ENCODE assay signal across 12 mouse cellular contexts in genomic region chr8:80916463-80917235, GRCm38 (mm10). TPM values are rescaled to one million over a fixed set of nuclear protein-coding genes. Genes with fewer than 3 reads are reported as not detected.
DNase-seq lines count a peak whose midpoint lies in the region; ATAC-seq and TF ChIP-seq lines count a peak whose summit lies in the region.
"Had no signal": no experiment of that assay in that cellular context is flagged by ENCODE, and none has a peak within 500 bp of the region (broad histone marks: within the 10 kb centered on the region; RNA-seq: fewer than 3 reads in every experiment).

No protein-coding gene starts in this region.

- no peak for ATAC-seq in heart, embryonic 12.5 days (ENCODE audit: insufficient number of reproducible peaks, low FRiP score)
- ATAC-seq in G1E (ENCODE audit: extremely low read depth, insufficient number of reproducible peaks, low FRiP score, poor library complexity, severe bottlenecking) = peak; percentile 34
- peak; percentile 77 for ATAC-seq in lung, postnatal 0 days

- no peaks in the 10 kb centered on the region for H3K27me3 ChIP-seq in heart, embryonic 12.5 days (replicated peaks)
- H3K27me3 ChIP-seq in G1E (ENCODE audit: insufficient read depth, low read length) = no peaks in the 10 kb centered on the region
- no peaks in the 10 kb centered on the region for H3K27me3 ChIP-seq in lung, postnatal 0 days (replicated peaks; ENCODE audit: insufficient read depth, low read length)
- no peaks in the 10 kb centered on the region for H3K27me3 ChIP-seq in midbrain, embryonic 10.5 days (ENCODE audit: low read depth, poor library complexity, severe bottlenecking)
- H3K27me3 ChIP-seq: limb, embryonic 15.5 days; neural tube, embryonic 15.5 days had no signal

- no peaks in the 10 kb centered on the region for H3K36me3 ChIP-seq in heart, embryonic 12.5 days
- H3K36me3 ChIP-seq in G1E (replicated peaks) = no peaks in the 10 kb centered on the region
- H3K36me3 ChIP-seq in lung, postnatal 0 days (ENCODE audit: insufficient read depth, low read length) = no peaks in the 10 kb centered on the region
- H3K36me3 ChIP-seq in midbrain, embryonic 10.5 days = no peaks in the 10 kb centered on the region
- H3K36me3 ChIP-seq: hindbrain, embryonic 10.5 days; limb, embryonic 15.5 days; neural tube, embryonic 15.5 days had no signal

- H3K4me2 ChIP-seq in heart, embryonic 12.5 days = no peak overlapping the region
- no peak overlapping the region for H3K4me2 ChIP-seq in lung, postnatal 0 days (replicated peaks; ENCODE audit: low read depth, low read length)
- H3K4me2 ChIP-seq: limb, embryonic 15.5 days; neural tube, embryonic 15.5 days had no signal

- no peaks in the 10 kb centered on the region for H3K9me3 ChIP-seq in heart, embryonic 12.5 days (replicated peaks)
- H3K9me3 ChIP-seq in G1E (replicated peaks) = no peaks in the 10 kb centered on the region
- H3K9me3 ChIP-seq in lung, postnatal 0 days (ENCODE audit: low read length) = no peaks in the 10 kb centered on the region
- no peaks in the 10 kb centered on the region for H3K9me3 ChIP-seq in midbrain, embryonic 10.5 days (replicated peaks)
- H3K9me3 ChIP-seq: hindbrain, embryonic 10.5 days; limb, embryonic 15.5 days; neural tube, embryonic 15.5 days had no signal

- peak; percentile 16 to 28 for DNase-seq in heart, adult 9 months (ENCODE audit: low spot score in 2 of 2)
- DNase-seq in 416B (ENCODE audit: low read depth) (peak; percentile 9), G1E (ENCODE audit: low spot score) (peak; percentile 9)
- peak; percentile 71 for DNase-seq in lung, postnatal 0 days (ENCODE audit: low spot score)
- DNase-seq in cerebellum, postnatal 4 days (ENCODE audit: low spot score in 2 of 2) = no peak
- DNase-seq in neural tube, embryonic 10.5 days (ENCODE audit: extremely low spot score, low spot score) = no peak
- no peak for DNase-seq in midbrain, embryonic 10.5 days (ENCODE audit: low spot score)
- DNase-seq: midbrain, embryonic 14.5 days had no signal

- TF ChIP-seq CTCF in G1E (IDR thresholded peaks at IDR 0.05; ENCODE audit: low read depth, low read length) = no peak
- peak; percentile 57 for TF ChIP-seq CTCF in lung, postnatal 0 days (IDR thresholded peaks at IDR 0.05)

- H3K4me3 ChIP-seq in heart, embryonic 12.5 days = no peak overlapping the region
- no peak overlapping the region for H3K4me3 ChIP-seq in G1E (ENCODE audit: low read depth, low read length)
- H3K4me3 ChIP-seq in lung, postnatal 0 days (ENCODE audit: low read depth, low read length) = no peak overlapping the region
- no peak overlapping the region for H3K4me3 ChIP-seq in midbrain, embryonic 10.5 days
- H3K4me3 ChIP-seq: hindbrain, embryonic 10.5 days; limb, embryonic 15.5 days; neural tube, embryonic 15.5 days had no signal

- H3K4me1 ChIP-seq in heart, embryonic 12.5 days (replicated peaks) = 0 out of 2 replicates have a peak, but pooled peaks cover 3% of the 10 kb centered on the region
- H3K4me1 ChIP-seq in G1E (ENCODE audit: insufficient read depth, low read depth, low read length) = peaks cover 10% of the 10 kb centered on the region; the same call in 1 of the 2 replicates
- H3K4me1 ChIP-seq in lung, postnatal 0 days (ENCODE audit: insufficient read depth, low read depth, low read length) = 0 out of 2 replicates have a peak, but pooled peaks cover 4% of the 10 kb centered on the region
- peaks cover 3% of the 10 kb centered on the region; the same call in 1 of the 2 replicates for H3K4me1 ChIP-seq in midbrain, embryonic 10.5 days
- H3K4me1 ChIP-seq: hindbrain, embryonic 10.5 days had no signal

- no peak overlapping the region for H3K27ac ChIP-seq in heart, embryonic 12.5 days (ENCODE audit: poor library complexity, severe bottlenecking)
- H3K27ac ChIP-seq in lung, postnatal 0 days (ENCODE audit: low read length) = peak overlapping the region; percentile 20
- no peak overlapping the region for H3K27ac ChIP-seq in midbrain, embryonic 10.5 days (replicated peaks)
- H3K27ac ChIP-seq: hindbrain, embryonic 10.5 days; limb, embryonic 15.5 days; neural tube, embryonic 15.5 days had no signal

- WGBS in heart, embryonic 12.5 days = 65% methylated on average over 11 of the region's 11 CpGs
- 57% methylated on average over 11 of the region's 11 CpGs for WGBS in lung, postnatal 0 days
- WGBS in midbrain, embryonic 10.5 days = 83% methylated on average over 11 of the region's 11 CpGs

- TF ChIP-seq EP300 in lung, postnatal 0 days (IDR thresholded peaks at IDR 0.05) = peak; percentile 70; the same call in 1 of the 2 replicates

- H3K9ac ChIP-seq in heart, embryonic 12.5 days = no peak overlapping the region
- no peak overlapping the region for H3K9ac ChIP-seq in lung, postnatal 0 days (replicated peaks; ENCODE audit: low read depth)
- H3K9ac ChIP-seq: limb, embryonic 15.5 days; neural tube, embryonic 15.5 days had no signal

RNA-seq across cellular contexts. Expression of gene Gab1, which starts 36.3 kb away (rescaled TPM):
- 42.5 and 44.8 TPM in 2 replicates for polyA plus RNA-seq in heart, embryonic 12.5 days (2016; fragmentation: Nextera tagmentation; extraction: Ambion mirVana)
- total RNA-seq in G1E (2014; fragmentation: Nextera tagmentation) (20.8 and 28.2 TPM in 2 replicates), G1E (2017) (3.9 and 4.4 TPM in 2 replicates)
- polyA plus RNA-seq in G1E (2012) = 2.7 and 3.0 TPM in 2 replicates
- polyA plus RNA-seq in lung, postnatal 0 days (2015; fragmentation: Nextera tagmentation; extraction: Ambion mirVana) = 16.9 and 18.9 TPM in 2 replicates
- polyA plus RNA-seq in midbrain, embryonic 10.5 days (2016; fragmentation: Nextera tagmentation; extraction: Ambion mirVana) = 12.9 and 13.0 TPM in 2 replicates

Comparison
In these comparisons a context has a peak if more than half of its experiments do, and no peak if none do; other contexts are left out.
1. DNase-seq: peak in heart, adult 9 months (2 of 2), 416B (single experiment), G1E (single experiment) and lung, postnatal 0 days (single experiment); none in cerebellum, postnatal 4 days (0 of 2), neural tube, embryonic 10.5 days (single experiment) and midbrain, embryonic 10.5 days (single experiment).